ENCODE assay signal across 8 mouse cellular contexts in the genomic region with DNA sequence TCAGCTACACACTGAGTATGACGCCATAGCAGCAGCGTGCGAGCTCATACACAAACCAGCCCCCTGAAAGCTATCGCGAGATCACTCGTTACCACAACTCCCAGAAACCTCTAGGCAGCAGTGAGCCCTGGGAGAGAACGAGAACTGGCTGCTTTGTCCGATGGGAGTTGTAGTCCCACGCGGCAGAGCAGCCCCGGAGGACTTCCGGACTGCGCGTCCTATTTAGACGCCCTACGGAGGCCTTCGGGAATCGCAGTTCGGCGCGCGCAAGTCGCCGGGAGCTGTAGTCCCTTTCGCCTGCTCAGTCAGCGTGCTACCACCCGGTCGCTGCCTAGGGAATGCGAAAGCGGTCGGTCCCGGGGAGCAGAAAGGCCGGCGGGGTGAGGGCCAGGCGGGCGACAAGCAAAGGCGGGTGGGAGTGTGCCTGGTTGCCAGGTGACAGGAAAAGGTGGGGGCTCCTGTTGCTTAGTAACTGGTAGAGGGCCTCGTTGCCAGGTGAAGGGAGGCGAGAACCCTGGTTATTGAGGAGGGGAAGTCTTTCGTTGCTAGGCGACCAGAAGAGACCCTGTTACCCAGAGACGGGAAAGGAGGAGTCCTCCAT. TPM values are rescaled to one million over a fixed set of nuclear protein-coding genes. Genes with fewer than 3 reads are reported as not detected.
A peak's percentile ranks its signal among the peaks of the same experiment; 100 is the strongest.
DNase-seq lines count a peak whose midpoint lies in the region; ATAC-seq lines count a peak whose summit lies in the region.

A gene (plus strand): TSS at position 170 of the 601 bp plus-strand sequence.

- peak; percentile 92 for ATAC-seq in hindbrain, embryonic 14.5 days (ENCODE audit: low FRiP score)

- peak within 1 kb of the TSS; percentile 61 for H3K9ac ChIP-seq in hindbrain, embryonic 14.5 days

- no peaks in the 10 kb centered on the region for H3K9me3 ChIP-seq in hindbrain, embryonic 14.5 days (ENCODE audit: control insufficient read depth, low read length)

- no peaks in the 10 kb centered on the region for H3K27me3 ChIP-seq in hindbrain, embryonic 14.5 days (ENCODE audit: control insufficient read depth, insufficient read depth, low read length)

- peak within 1 kb of the TSS; percentile 93 for H3K27ac ChIP-seq in hindbrain, embryonic 14.5 days

- H3K36me3 ChIP-seq in hindbrain, embryonic 14.5 days (replicated peaks; ENCODE audit: control insufficient read depth, insufficient read depth), result peaks cover 14% of the 10 kb centered on the region

- DNase-seq in R1 (ENCODE audit: low read depth, low spot score), result peak; percentile 100
- peak; percentile 95 for DNase-seq in cerebellum, postnatal 25 days
- peak; percentile 88 to 94 for DNase-seq in frontal cortex, postnatal 25 days (ENCODE audit: low spot score in 2 of 2)
- peak; percentile 95 for DNase-seq in hindbrain, embryonic 14.5 days (ENCODE audit: low spot score)
- DNase-seq in layer of hippocampus, postnatal 36 days, result peak; percentile 95 to 97
- peak; percentile 99 for DNase-seq in lung, postnatal 36 days
- DNase-seq in retina, postnatal 1 day, result peak; percentile 99
- DNase-seq in urinary bladder, adult 18-20 months (ENCODE audit: low spot score in 2 of 2), result peak; percentile 77 to 94

- WGBS in hindbrain, embryonic 14.5 days, result under 1% methylated on average over 42 of the region's 42 CpGs

- H3K4me3 ChIP-seq in hindbrain, embryonic 14.5 days (replicated peaks; ENCODE audit: low read length), result peak within 1 kb of the TSS; percentile 43

- peaks cover 46% of the 10 kb centered on the region for H3K4me1 ChIP-seq in hindbrain, embryonic 14.5 days (replicated peaks; ENCODE audit: control insufficient read depth, insufficient read depth, low read length)

- peak within 1 kb of the TSS; percentile 65 for H3K4me2 ChIP-seq in hindbrain, embryonic 14.5 days (replicated peaks)

RNA-seq across cellular contexts. Expression of the gene that starts here (rescaled TPM):
- 26.9 and 33.4 TPM in 2 replicates for polyA plus RNA-seq in hindbrain, embryonic 14.5 days (2014; fragmentation: Nextera tagmentation; extraction: Ambion mirVana)
- 100 to 1,000 TPM in 1 of 2 experiments, 10 to 100 TPM in 1; 94.5 to 102 TPM for total RNA-seq in layer of hippocampus, postnatal 36 days (2021)

Comparison
In these comparisons a context has a peak if more than half of its experiments do, and no peak if none do; other contexts are left out.
1. Peak in every context shown above with its lines: DNase-seq, ATAC-seq, H3K4me3 ChIP-seq and H3K27ac ChIP-seq.